Mouse (Mus musculus) Muller cell, postnatal 12 days (primary cell): ENCODE measurements around the gene Pabpc1l.
A peak's percentile ranks its signal among the peaks of the same experiment; 100 is the strongest.

Experiments used
- DNase-seq: peaks from one replicate; pipeline ENCODE4 v3.0.0-alpha.2; 2015; ENCODE audit errors: inconsistent ontology term

Pabpc1l gene

DNA sequence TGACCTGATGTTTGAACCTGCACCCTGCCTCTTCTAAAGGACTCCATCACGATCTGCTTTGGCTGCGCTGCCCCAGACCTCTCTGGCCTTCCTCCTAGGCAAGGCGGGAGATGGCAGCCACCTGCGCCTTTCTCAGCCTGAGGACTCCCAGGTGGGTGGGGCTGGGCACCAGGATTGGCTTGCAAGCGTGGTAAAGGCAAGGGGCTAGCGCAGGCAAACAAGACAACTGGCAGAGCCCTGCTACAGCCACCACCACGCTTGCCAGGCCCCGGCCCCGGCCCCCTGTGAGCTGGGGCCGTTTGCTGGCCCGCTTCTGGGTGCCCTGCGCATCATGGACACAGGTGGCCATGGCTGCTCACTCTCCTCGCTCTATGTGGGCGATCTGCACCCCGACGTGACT, at the start of gene Pabpc1l:
Gene Pabpc1l, plus strand, starts transcription at position 301 of the 400 bp plus-strand sequence.
- no peak for DNase-seq

DNA sequence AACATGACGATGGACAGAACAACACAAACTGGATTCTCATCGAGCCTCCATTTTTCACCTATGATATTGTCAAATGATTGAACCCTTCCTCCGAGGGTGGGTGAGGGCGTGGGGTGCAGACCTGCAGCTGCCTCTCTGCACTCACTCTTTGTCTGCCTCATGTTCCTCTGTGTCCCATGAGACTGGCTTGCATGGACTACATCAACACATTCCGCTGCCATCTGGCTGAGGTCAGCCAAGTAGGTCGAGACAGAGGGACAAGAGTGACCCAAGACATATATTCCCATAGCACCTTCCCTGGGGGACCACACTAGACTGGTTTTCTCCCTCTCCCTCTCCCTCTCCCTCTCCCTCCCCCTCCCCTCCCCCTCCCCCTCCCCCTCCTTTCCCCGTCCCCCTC, 48.8 kb upstream of the Pabpc1l start:
- no peak for DNase-seq

DNA sequence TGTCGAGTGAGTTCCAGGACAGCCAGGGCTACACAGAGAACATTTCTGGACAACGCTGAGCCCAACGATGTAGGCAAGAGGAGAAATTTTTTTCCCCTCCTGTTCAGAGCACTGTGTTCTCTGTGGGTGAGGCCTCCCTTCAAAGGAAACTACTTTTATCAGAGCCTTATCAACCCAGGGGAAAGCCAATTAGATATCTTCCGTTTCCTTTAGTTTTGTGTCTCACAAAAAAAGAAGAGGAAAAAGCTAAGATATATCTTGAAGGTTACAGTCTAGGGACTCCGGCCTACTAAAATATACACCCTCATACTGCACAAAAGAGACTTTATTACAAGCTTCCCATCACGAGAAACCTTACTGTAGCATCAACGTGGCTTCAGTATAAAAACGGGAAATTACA, 38.0 kb upstream of the Pabpc1l start:
- no peak for DNase-seq

DNA sequence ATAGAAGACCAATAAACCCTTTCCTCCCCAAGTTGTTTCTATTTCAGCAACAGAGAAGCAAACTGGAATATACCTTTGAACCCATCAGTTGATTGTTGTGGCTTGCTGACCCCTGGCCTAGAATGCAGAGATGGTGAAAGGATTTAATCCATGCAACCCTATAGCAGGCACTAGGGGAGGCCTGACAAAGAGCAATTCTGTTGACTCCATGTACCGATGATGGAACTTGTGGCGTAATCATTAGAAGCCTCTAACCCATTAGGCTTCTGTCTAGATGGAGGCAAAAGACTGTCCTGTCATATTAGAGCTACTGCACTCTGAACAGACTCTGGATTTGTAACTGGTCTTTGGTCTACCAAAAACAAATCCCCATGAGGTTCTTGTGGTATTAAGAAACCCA, 32.4 kb upstream of the Pabpc1l start:
- DNase-seq: no peak

DNA sequence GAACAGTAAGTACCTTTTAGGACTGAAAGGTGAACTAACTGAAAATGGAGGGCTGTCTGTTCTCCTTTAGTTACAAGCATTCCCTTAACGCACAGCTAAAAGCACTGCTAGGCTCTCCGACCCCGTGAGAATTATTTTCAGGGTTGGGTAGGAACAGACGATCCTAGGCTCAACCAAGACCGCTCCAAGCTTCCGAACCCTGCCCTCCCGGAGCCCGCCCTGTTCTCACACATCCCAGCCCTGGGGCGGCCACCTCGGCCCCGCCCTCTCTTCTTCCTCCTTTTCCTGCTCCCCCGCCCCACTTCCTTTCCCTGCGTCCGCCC, 30.6 kb upstream of the Pabpc1l start, which contains the start of gene Ywhab:
Gene Ywhab, plus strand, starts transcription at position 307 of the 323 bp plus-strand sequence.
- DNase-seq: no peak

DNA sequence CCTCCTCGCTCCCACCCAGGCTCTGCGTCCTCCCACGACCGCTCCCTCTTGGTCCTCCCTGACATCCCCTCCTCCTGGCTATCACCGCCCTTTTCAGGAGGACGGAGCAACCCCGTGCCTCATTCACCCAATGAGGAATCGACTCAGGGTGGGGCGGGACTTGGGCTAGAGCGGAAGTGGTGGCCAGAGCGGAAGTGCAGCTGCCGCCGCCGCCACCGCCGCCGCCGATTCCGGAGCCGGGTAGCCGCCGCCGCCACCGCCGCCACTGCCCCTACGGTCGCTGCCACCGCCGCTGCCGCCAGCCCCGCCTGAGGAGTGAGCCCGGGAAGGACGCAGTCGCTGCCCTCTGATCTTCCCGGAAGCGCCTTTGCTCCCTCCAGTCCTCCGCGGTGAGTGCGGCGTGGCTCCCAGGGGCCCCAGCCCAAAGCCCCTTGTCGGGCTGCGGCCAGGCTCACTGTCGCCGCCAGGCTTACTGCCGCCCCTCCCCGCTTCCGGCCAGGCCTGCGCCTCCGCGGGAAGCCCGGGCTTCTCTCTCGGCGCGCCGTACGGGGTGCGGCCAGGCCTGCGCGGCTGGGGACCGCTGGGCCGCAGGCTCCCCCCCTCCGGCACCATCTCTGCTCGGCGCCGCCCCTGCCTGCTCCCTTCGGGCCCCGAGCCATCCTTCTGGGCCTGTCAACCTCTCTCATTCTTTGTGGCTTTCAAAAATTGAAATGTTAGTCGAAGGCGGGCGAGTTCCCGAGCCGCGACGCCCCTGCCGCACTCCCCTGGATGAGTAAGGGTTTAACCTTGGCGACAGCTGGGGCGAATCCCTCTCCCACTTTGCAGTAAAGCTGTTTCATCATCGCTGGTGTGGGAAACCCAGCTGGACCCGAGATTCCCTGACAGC, 30.0 kb upstream of the Pabpc1l start:
- peak; percentile 99 for DNase-seq

DNA sequence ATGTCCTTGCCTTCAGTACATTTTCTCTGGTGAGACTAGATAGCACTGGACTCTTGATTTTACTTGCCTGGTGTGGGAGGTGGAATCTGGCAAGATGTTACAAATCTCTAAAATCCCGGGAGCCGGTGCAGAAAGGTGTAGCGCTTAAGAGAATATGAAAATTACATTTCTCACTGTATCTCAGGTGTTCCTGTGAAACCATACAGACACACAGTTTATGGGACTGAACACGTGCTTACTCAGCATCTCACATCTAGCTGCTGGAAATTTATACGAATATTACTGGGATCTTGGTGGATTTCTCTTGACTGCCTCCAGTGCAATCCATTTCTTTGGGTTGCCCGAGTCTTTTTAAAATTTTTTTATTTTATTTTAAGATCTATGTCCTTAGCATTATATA, 29.0 kb upstream of the Pabpc1l start:
- no peak for DNase-seq

DNA sequence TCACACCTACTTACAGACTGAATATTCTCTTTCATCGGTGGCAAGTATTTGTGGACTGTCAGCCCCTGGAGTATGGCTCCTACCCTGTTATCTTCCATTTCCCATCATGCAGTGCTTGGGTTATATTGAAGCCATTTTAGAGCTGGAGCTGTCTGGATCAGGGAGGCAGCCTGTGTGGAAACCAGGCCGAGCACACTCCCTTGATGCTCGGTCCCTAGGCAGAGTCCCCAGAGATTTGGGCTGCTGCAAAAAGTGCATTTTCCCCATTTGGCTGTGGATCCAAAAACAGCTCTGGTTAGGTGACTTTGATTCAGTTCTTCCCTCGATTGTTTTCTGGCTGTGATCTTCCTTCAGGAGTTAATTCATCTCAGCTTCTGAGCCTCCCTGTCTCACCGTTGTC, 28.4 kb upstream of the Pabpc1l start:
- no peak for DNase-seq

DNA sequence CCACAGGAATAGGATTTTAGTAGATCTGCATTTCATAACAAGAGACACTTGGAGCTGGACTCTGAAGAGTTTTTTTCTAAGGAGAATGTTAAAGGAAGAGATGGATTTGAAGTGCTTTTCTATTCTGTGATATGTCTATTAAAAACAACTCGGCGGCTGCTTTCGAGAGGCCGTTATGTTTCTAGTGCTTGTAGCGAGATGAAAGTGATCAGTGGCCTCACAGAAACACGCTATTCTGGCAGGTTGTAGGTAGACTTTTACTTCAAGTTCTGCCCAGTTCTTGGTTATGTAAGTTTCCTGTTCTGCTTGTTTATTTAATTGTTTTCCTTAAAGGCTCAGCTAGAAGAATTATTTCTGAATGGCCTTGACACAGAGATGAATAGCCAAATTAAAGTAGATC, 26.3 kb upstream of the Pabpc1l start:
- no peak for DNase-seq

DNA sequence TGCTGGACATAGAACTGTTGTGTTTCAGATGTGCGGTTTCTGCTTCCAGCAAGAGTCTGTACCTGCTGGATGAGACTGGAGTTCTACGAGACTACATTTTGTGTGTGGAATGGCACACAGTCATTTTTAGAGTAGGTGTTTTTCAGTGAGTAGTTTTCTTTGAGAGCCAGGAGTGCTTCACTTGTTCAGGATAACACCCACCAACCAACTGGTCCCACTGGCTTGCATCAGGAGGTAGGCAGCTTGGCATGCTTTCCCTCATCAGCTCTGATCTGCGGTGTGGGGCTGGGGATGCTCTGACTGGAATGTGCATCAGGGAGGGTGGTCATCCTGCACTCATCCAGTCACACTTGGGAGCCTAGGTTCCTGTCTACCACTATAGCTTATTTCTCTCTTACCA, 22.6 kb upstream of the Pabpc1l start:
- no peak for DNase-seq

DNA sequence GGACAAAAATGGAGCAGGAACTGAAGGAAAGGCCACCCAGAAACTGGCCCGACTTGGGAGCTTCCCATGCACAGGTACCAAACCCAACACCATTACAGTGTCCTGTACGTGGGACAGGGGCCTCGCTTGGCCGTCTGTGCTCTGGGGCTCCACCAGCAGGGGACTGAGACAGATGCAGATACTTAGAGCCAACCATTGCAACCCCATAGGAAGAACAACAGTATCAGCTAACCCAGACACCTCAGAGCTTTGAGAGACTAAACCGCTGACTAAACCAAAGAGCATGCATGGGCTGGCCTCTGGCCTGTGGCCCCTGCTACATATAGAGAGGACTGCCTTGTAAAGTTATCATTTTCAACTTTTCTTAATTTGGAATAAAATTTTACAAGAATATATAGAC, 20.7 kb upstream of the Pabpc1l start:
- DNase-seq: no peak

DNA sequence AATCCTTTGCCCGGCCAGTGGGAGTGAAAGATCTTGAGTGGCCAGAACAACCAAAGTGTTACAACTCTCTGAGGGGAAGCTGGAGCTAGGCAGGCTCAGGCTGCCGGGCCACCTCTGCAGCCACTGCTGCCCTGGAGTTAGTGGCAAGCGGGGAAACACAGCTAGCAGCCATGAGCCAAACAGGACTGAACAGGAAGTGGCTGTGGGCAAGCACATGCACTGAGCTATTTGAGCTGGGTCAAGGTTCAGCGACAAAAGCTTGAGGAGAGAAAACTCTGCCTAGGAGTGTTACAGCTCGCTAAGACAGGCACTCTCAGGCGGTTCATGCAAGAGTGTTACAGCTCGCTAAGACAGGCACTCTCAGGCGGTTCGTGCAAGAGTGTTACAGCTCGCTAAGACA, 18.3 kb upstream of the Pabpc1l start:
- DNase-seq: no peak

DNA sequence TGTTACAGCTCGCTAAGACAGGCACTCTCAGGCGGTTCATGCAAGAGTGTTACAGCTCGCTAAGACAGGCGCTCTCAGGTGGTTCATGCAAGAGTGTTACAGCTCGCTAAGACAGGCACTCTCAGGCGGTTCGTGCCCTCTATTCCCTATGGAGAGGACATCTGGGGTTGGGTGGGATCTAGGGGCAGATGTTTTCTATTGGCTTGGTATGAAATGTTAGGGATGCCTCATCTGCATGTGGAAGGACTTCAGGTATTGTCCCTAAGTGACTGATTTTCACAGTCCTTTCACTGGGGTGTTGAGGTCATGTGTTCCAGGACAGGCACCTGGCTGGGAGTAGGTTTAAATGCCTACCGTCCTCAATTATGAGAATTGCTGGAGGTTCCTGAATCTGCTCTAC, 17.7 kb upstream of the Pabpc1l start:
- no peak for DNase-seq

DNA sequence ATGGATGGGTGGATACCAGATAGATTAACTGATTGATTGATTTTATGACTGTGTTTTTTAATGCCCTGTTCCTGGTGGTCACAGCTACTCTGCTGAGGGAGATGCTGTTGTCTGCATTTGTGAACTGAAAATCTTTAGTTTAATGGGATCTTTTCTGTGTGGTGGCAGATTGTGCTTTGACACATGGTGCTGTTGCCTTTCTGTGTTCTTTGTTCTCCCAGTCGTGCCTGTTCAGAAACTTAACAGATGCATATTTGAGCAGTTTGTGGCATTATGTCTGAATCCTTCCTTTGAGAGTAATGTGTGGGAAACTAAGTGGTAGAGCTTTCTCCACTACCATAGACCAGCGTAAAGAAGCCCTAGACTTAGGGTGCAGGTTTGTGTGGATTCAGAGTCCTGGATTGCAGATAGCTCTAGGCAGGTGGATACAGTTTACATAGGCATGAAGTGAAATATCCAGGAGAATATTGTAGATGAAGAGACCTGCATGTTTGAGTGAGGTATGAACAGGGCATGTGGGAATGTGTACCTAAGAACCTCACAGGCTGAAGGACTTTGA, 17.2 kb upstream of the Pabpc1l start:
- DNase-seq: no peak

DNA sequence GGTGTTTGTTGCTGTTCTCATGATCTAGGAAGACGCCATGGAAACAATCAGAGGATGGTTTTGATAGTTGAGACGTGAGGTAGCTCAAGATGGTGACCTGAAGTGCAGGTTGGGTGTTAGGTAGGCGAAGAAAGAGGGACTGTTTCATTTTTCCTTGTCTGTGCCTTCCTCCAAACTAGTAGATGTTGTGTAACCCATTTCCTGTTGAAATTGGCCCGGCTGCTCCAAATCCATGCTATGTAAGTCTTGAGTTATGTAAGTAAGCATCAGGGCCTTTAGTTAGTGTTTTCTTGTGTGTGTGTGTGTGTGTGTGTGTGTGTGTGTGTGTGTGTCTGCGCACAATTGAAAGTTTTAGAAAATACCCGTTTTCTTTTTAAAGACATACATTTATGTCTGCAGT, 16.0 kb upstream of the Pabpc1l start:
- DNase-seq: no peak

DNA sequence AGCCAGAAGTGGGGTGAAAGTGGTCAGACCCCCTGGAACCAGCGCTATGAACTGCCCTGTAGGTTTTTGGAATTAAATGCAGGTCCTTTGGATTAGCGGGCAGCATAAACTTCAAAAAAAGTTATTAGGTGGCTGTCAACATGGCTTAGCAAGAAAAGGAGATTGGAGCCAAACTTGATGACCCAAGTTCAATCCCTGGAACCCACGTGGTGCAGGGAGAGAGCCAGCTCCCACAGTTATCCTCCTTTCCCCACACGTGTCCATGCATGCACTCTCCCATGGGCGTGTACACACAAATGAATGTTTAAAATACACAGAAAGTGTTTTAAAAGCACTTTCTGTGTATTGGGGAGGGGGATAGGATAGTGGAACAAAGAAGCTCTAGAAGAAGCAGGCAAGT, 14.8 kb upstream of the Pabpc1l start:
- no peak for DNase-seq

DNA sequence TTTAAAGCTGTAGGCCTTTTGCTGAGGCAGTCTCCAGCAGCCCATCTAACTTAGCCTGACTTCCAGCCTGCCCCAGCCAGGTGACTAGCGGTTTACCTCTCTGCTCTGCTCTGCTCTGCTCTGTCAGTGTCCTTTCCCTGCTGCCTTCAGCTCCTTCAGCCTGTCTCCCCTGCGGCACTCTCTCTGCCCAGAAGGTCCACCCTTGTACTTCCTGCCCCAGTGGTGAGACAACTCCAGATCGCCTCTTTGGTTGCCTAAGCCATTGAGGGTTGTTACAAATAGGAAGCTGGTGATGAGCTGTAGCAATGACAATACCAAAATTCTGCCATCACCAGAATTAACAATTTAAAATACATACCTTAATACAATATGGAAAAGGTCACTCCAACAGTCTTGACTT, 14.3 kb upstream of the Pabpc1l start:
- DNase-seq: no peak

DNA sequence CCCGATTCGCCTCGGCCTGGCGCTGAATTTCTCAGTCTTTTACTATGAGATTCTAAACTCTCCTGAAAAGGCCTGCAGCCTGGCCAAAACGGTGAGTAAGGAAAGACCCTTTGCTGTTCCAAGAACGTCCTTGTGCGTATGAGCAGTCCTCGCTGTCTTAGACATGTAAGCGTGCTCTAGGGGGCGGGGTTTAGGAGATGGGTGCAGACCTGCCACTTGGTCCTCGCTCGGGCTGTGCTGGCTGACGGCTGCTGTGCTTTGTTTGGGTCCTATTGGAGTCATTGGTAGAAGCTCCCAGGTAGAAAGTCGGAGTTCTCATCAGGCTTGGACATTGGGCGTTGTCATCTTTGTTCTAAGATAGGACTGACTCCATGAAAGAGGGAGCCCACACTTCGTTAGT, 9.9 kb upstream of the Pabpc1l start:
- no peak for DNase-seq

DNA sequence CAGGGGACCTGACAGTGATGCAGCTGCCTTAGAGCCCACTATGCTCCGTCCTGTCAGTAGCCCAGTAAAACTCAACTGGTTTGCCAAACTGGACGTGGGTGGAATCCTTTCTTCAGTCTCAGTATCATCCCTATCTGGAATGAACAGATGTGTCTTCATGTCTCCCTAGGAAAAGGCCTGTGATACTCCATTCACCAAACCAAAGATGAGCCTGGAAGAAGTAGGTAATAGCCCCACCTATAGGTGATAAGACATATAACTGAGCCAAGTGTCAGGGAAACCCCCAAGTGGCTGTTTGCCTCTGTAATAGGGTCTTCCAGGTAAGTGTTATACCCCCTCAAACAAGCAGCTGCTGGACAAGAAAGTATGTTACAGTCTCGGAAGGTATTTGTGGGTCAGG, 6.3 kb upstream of the Pabpc1l start:
- no peak for DNase-seq

DNA sequence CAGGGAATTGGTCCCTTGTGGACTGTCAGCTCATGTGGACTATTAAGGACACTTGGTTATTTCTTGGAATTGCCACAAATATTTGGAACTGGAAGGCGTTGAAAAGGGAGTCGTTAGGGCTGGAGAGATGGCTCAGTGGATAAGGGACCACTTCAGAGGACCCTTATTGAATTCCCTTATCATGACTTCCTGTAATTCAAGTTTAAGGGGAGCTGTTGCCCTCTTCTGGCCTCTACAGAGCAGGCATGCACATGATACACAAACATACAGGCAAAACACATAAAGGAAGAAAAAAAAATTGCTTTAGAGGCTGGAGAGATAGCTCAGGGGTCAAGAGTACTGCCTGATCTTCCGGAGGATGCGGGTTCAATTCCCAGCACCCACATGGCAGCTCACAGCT, 5.3 kb upstream of the Pabpc1l start:
- no peak for DNase-seq

DNA sequence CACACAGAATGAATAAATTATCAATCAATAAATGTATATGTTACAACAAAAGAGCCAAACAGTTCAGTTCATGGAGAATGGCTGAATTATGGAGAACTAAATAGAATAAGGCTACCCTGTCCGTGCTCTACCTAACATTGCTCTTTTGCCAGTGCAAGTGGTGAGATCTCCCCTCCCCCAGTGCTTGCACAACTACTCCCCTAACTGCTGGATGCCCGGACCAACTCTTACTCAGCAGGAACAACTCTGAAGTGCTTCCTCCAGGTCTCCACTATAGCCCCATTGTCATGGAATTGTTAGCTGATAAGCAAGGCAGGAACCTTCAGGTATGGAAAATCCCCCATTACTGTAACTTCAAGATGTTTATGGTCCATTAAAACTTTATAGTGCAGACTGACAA, 3.1 kb upstream of the Pabpc1l start:
- DNase-seq: no peak

DNA sequence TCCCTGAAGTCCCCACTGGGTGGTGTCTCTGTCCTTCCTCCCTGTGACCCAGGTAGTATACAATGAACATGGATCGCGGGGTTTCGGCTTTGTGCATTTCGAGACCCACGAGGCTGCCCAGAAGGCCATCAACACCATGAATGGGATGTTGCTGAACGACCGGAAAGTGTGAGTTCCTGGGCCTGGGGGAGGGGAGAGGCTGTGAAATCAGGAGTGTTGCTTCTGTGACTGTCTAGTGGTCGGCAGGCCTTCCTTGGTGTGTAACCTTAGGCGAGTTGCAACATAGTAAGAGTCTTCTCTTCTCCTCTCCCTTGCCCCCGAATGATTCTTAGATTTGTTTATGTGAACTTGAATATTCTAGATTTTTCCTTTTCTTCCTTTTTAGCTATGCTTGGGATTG, 5.9 kb downstream of the Pabpc1l start:
- DNase-seq: no peak

DNA sequence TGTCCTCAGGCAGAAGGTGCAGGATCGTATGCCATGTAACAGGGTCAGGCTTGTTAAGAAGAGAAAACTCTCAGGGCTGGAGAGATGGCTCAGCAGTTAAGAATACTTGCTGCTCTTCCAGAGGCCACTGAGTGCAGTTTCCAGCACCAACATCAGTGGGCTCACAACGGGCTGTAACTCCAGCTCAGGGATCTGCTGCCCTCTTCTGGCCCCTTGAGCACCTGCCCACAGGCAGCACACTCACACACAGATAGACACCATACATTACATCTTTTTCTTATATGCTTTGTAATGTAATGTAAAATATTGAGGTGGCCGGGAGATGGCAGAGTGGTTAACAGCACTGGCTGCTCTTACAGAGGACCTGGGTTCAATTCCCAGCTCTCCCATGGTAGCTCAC, 7.7 kb downstream of the Pabpc1l start:
- no peak for DNase-seq

DNA sequence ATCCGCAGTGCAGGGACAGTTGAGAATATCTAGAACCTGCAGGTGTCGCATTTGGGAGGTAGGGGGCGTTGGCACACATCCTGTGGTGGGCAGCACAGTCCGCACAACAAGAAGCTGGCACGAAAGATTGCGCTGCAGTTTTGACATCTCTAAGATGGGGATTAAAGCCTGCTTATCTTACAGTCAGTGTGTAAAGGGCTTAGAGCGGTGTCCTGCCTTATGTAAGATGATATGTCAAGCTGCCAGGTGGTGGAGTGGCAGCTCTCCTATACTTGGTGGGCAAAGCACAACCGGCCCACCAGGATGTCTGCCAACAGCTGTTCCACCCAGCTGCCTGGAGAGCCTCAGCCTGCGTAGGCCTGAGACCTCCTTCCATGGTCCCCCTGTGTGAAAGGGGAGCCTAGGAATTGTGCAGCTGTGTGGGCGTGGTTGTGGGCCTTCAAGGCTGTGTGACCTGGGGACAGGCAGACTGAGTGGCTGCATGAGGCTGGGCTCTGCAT, 11.3 kb downstream of the Pabpc1l start:
- DNase-seq: no peak
